Mouse (Mus musculus) liver, embryonic 14.5 days (tissue): ENCODE data around the gene Srpk3.

ENCODE experiments used
- CTCF ChIP-seq: IDR thresholded peaks from 2 replicates; pipeline ENCODE4 v1.5.1; 2016; ENCODE audit warnings: antibody characterized with exemption, low read depth, control low read depth
- EP300 ChIP-seq: IDR thresholded peaks from 2 replicates; pipeline ENCODE4 v1.6.1; 2016; ENCODE audit warnings: antibody characterized with exemption, low read depth

- no peak for TF ChIP-seq CTCF
- no peak for TF ChIP-seq EP300
These were observed 49.5 kb downstream of the Srpk3 start for GRCm38 (mm10) chrX:73823747-73824146.
